Mouse (Mus musculus): Measurements from ENCODE around the gene Pih1h3b. TPM values are rescaled to one million over a fixed set of nuclear protein-coding genes. Genes with fewer than 3 reads are reported as not detected.

Pih1h3b gene
- not detected in 2 replicates for polyA plus RNA-seq (2014; fragmentation: Nextera tagmentation; extraction: Ambion mirVana)

- no peaks in the 10 kb centered on the region for H3K4me1 ChIP-seq (ENCODE audit: control insufficient read depth, insufficient read depth, low read length)
Measured at GRCm38 (mm10) chrX:140062135-140062975, at the start of gene Pih1h3b, which contains the start of gene Nup62cl. Pih1h3b (plus strand) TSS chrX:140062879. Nup62cl (minus strand) TSS chrX:140062712.

DNA sequence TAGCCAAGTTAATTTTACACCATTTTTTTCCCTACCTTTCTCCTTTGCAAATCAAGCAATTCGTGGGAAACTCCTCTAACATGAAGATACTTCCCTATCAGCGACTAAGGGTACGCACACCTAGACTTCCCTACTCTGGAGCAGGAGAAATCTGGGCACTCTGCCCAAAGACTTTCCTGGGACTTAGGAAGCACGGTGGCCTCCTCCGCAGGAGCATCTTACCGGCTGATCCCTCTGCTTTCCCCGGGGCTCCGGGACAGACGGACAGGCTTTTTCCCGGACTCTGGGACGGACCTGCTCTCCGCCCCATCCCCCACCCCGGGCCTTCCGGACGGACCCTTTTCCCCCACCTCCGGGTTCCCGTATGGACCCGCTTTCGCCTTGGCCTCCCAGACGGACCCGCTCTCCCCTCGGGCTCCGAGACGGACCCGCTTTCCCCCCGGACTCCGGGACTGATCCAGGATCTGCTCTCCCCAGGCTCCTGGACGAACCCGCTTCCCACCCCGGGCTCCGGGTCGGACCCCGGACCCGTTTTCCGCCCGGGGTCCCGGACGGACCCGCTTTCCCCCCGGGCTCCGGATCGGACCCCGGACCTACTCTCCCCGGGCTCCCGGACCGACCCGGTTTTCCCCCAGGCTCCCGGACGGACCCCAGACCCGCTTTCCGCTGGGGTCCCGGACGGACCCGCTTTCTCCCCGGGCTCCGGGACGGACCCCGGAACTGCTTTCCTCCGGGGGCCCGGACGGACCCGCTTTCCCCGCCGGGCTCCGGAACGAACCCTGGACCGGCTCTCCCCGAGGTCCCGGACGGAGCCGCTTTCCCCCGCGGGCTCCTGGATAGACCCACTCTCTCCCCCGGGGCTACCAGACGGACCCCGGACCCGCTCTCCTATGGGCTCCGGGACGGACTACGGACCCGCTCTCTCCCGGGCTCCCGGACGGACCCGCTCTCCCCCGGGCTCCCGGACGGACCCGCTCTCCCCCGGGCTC, 1.5 kb upstream of the Pih1h3b start:
- 22% methylated on average over 87 of the region's 90 CpGs for WGBS
- no peak for ATAC-seq (ENCODE audit: low FRiP score, low TSS enrichment)
- peak; percentile 43 for DNase-seq
- H3K9ac ChIP-seq (replicated peaks; ENCODE audit: low read length) = no peak overlapping the region
- H3K4me3 ChIP-seq (replicated peaks; ENCODE audit: low read depth, low read length) = peak overlapping the region; percentile 35
- peaks cover 9% of the 10 kb centered on the region for H3K9me3 ChIP-seq (ENCODE audit: control insufficient read depth, low read length)
- H3K36me3 ChIP-seq (ENCODE audit: control insufficient read depth, insufficient read depth, low read length) = no peaks in the 10 kb centered on the region
- H3K4me2 ChIP-seq (ENCODE audit: low read length) = peak overlapping the region; percentile 55
- no peak overlapping the region for H3K27ac ChIP-seq (replicated peaks; ENCODE audit: low read depth, low read length)
- H3K4me1 ChIP-seq (ENCODE audit: control insufficient read depth, insufficient read depth, low read length) = no peaks in the 10 kb centered on the region
- peaks cover 16% of the 10 kb centered on the region for H3K27me3 ChIP-seq (ENCODE audit: control insufficient read depth, insufficient read depth, low read length)

More at GRCm38 (mm10) chrX:140062135-140062975, at the start of gene Pih1h3b, which contains the start of gene Nup62cl:
- peak within 1 kb of the TSS; percentile 55 for H3K4me2 ChIP-seq (ENCODE audit: low read length)
- H3K27ac ChIP-seq (replicated peaks; ENCODE audit: low read depth, low read length) = no peak within 1 kb of the TSS
- 21% methylated on average over 64 of the region's 64 CpGs for WGBS
- DNase-seq = peak; percentile 50
- peaks cover 9% of the 10 kb centered on the region for H3K9me3 ChIP-seq (ENCODE audit: control insufficient read depth, low read length)
- peaks cover 16% of the 10 kb centered on the region for H3K27me3 ChIP-seq (ENCODE audit: control insufficient read depth, insufficient read depth, low read length)
- peak within 1 kb of the TSS; percentile 35 for H3K4me3 ChIP-seq (replicated peaks; ENCODE audit: low read depth, low read length)
- H3K9ac ChIP-seq (replicated peaks; ENCODE audit: low read length) = no peak within 1 kb of the TSS
- no peaks in the 10 kb centered on the region for H3K36me3 ChIP-seq (ENCODE audit: control insufficient read depth, insufficient read depth, low read length)
- ATAC-seq (ENCODE audit: low FRiP score, low TSS enrichment) = peak; percentile 68; the same call in 1 of the 2 replicates

DNA sequence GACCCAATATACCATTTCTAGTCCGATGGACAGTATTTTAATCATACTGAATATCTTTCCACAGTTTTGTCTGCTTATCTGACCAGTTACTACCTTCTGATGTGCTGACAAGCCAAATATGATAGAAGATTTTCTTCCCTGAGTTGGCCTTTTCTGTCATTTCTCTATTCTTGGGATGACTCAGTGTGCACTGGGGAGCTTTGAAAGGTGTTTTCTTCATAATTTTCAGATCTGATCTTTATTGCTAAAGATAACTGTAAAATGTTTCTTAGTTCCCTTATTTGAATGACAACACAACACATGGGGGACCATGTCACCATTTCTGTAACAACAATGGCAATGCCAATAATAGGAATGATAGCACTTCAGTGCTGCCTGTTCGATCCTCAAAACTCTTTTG, 19.9 kb downstream of the Pih1h3b start:
- no peaks in the 10 kb centered on the region for H3K27me3 ChIP-seq (ENCODE audit: control insufficient read depth, insufficient read depth, low read length)
- no peaks in the 10 kb centered on the region for H3K4me1 ChIP-seq (ENCODE audit: control insufficient read depth, insufficient read depth, low read length)
- DNase-seq (no peak), ATAC-seq (ENCODE audit: low FRiP score, low TSS enrichment) (no peak)
- H3K36me3 ChIP-seq (ENCODE audit: control insufficient read depth, insufficient read depth, low read length) = no peaks in the 10 kb centered on the region
- H3K4me3 ChIP-seq (replicated peaks; ENCODE audit: low read depth, low read length) = no peak overlapping the region
- no peak overlapping the region for H3K4me2 ChIP-seq (ENCODE audit: low read length)
- WGBS = 93% methylated on average over 2 of the region's 2 CpGs
- H3K9me3 ChIP-seq (ENCODE audit: control insufficient read depth, low read length) = no peaks in the 10 kb centered on the region
- H3K27ac ChIP-seq (replicated peaks; ENCODE audit: low read depth, low read length) = no peak overlapping the region
- no peak overlapping the region for H3K9ac ChIP-seq (replicated peaks; ENCODE audit: low read length)

- 82% methylated on average over 2 of the region's 2 CpGs for WGBS
- no peaks in the 10 kb centered on the region for H3K27me3 ChIP-seq (ENCODE audit: control insufficient read depth, insufficient read depth, low read length)
- H3K9ac ChIP-seq (replicated peaks; ENCODE audit: low read length) = no peak overlapping the region
- no peaks in the 10 kb centered on the region for H3K4me1 ChIP-seq (ENCODE audit: control insufficient read depth, insufficient read depth, low read length)
- no peak overlapping the region for H3K4me3 ChIP-seq (replicated peaks; ENCODE audit: low read depth, low read length)
- ATAC-seq (ENCODE audit: low FRiP score, low TSS enrichment) (no peak), DNase-seq (no peak)
- H3K36me3 ChIP-seq (ENCODE audit: control insufficient read depth, insufficient read depth, low read length) = no peaks in the 10 kb centered on the region
- no peak overlapping the region for H3K27ac ChIP-seq (replicated peaks; ENCODE audit: low read depth, low read length)
- H3K4me2 ChIP-seq (ENCODE audit: low read length) = no peak overlapping the region
- no peaks in the 10 kb centered on the region for H3K9me3 ChIP-seq (ENCODE audit: control insufficient read depth, low read length)
Measured at GRCm38 (mm10) chrX:140094066-140094465, 31.4 kb downstream of the Pih1h3b start.

Other genes with a start within 250 kb of the Pih1h3b start
- 3.2 and 4.2 TPM in 2 replicates for gene Morc4, start 191.2 kb upstream of the Pih1h3b start, polyA plus RNA-seq (2014; fragmentation: Nextera tagmentation; extraction: Ambion mirVana)
- gene Rbm41, start 64.3 kb upstream of the Pih1h3b start, polyA plus RNA-seq (2014; fragmentation: Nextera tagmentation; extraction: Ambion mirVana) = 8.4 and 9.1 TPM in 2 replicates
- 1.4 and 1.5 TPM in 2 replicates for gene Nup62cl, start 167 bp upstream of the Pih1h3b start, polyA plus RNA-seq (2014; fragmentation: Nextera tagmentation; extraction: Ambion mirVana)